Mouse (Mus musculus) myocyte (in vitro differentiated cells): ENCODE measurements around the gene Wfdc10. TPM values are rescaled to one million over a fixed set of nuclear protein-coding genes. Genes with fewer than 3 reads are reported as not detected.

ENCODE experiments used
- H3K27me3 ChIP-seq: one replicate; pipeline ENCODE4 v1.6.1; 2011; ENCODE audit not compliant: control insufficient read depth, insufficient read depth, insufficient read length
- H3K36me3 ChIP-seq: one replicate; pipeline ENCODE4 v1.6.1; 2011; ENCODE audit not compliant: control insufficient read depth, insufficient read depth
- H3K4me2 ChIP-seq: one replicate; pipeline ENCODE4 v1.6.1; 2011; ENCODE audit warnings: low read depth, control low read depth
- H3K4me3 ChIP-seq: one replicate; pipeline ENCODE4 v1.5.1; 2011; ENCODE audit warnings: mild to moderate bottlenecking, control low read depth, moderate library complexity
- H3K79me2 ChIP-seq: one replicate; pipeline ENCODE4 v1.6.1; 2011; ENCODE audit not compliant: control insufficient read depth, insufficient read depth
- H3ac ChIP-seq: one replicate; pipeline ENCODE4 v1.6.1; 2011; ENCODE audit not compliant: control insufficient read depth, insufficient read length
- CEBPB ChIP-seq: IDR thresholded peaks from 2 replicates; pipeline ENCODE4 v1.6.1; 2011; ENCODE audit warnings: mild to moderate bottlenecking, moderate library complexity; ENCODE audit not compliant: poor library complexity, insufficient read depth, severe bottlenecking
- E2F4 ChIP-seq: IDR thresholded peaks from one replicate; pipeline ENCODE4 v1.6.1; 2011; ENCODE audit warnings: mild to moderate bottlenecking, control low read depth, moderate library complexity; ENCODE audit not compliant: insufficient read depth
- MAX ChIP-seq: IDR thresholded peaks from one replicate; pipeline ENCODE4 v1.6.1; 2011; ENCODE audit warnings: low read depth, mild to moderate bottlenecking, control low read depth
- MYOD1 ChIP-seq, 3 experiments: IDR thresholded peaks; one replicate each; pipeline ENCODE4 v1.6.1; 2011; ENCODE audit warnings: control low read depth in 2 of 3, low read depth in 2 of 3, mild to moderate bottlenecking in 2 of 3, moderate library complexity in 1 of 3; ENCODE audit not compliant: insufficient read length in 2 of 3, control insufficient read depth in 1 of 3
- MYOG ChIP-seq, 3 experiments: IDR thresholded peaks; one replicate each; pipeline ENCODE4 v1.6.1; 2011; ENCODE audit warnings: control low read depth in 2 of 3, low read depth in 2 of 3, mild to moderate bottlenecking in 2 of 3; ENCODE audit not compliant: insufficient read length in 2 of 3, control insufficient read depth in 1 of 3, insufficient read depth in 1 of 3
- POLR2A ChIP-seq: IDR thresholded peaks from one replicate; pipeline ENCODE4 v1.6.1; 2011; ENCODE audit warnings: low read depth, mild to moderate bottlenecking, control low read depth, moderate library complexity; ENCODE audit not compliant: insufficient read length
- POLR2AphosphoS2 ChIP-seq: IDR thresholded peaks from one replicate; pipeline ENCODE4 v1.6.1; 2011; ENCODE audit warnings: low read depth, control low read depth; ENCODE audit not compliant: insufficient read length
- REST ChIP-seq: IDR thresholded peaks from one replicate; pipeline ENCODE4 v1.6.1; 2011; ENCODE audit warnings: mild to moderate bottlenecking, control low read depth, moderate library complexity; ENCODE audit not compliant: insufficient read depth, insufficient read length
- SRF ChIP-seq: IDR thresholded peaks from one replicate; pipeline ENCODE4 v1.6.1; 2011; ENCODE audit warnings: low read depth; ENCODE audit not compliant: control insufficient read depth, insufficient read length
- TCF12 ChIP-seq: IDR thresholded peaks from one replicate; pipeline ENCODE4 v1.6.1; 2011; ENCODE audit warnings: mild to moderate bottlenecking, control low read depth; ENCODE audit not compliant: poor library complexity, insufficient read depth, severe bottlenecking
- TCF3 ChIP-seq: IDR thresholded peaks from one replicate; pipeline ENCODE4 v1.6.1; 2011; ENCODE audit warnings: low read depth, control low read depth; ENCODE audit not compliant: insufficient read length
- USF1 ChIP-seq: IDR thresholded peaks from one replicate; pipeline ENCODE4 v1.6.1; 2011; ENCODE audit warnings: low read depth, mild to moderate bottlenecking, control low read depth, moderate library complexity
- polyA plus RNA-seq: library from polyadenylated mRNA; unstranded; fragments of >200 nt; fragmentation: generic; extraction: Trizol; gene quantifications from one replicate; pipeline ENCODE4 v1.2.1, GENCODE M21; 2012; ENCODE audit warnings: missing spikeins

The Wfdc10 gene
- polyA plus RNA-seq, 1 experiment = not detected

- no peak within 1 kb of the TSS for H3ac ChIP-seq
- H3K4me3 ChIP-seq = no peak within 1 kb of the TSS
- H3K79me2 ChIP-seq = no peaks in the 10 kb centered on the region
- no peak for TF ChIP-seq CEBPB
- TF ChIP-seq MAX = no peak
- TF ChIP-seq USF1 = no peak
- TF ChIP-seq E2F4 = no peak
- TF ChIP-seq POLR2AphosphoS2 = no peak
- no peak for TF ChIP-seq POLR2A
- no peak for TF ChIP-seq REST
- no peak for TF ChIP-seq SRF
- TF ChIP-seq TCF3 = no peak
- no peak for TF ChIP-seq MYOD1 (IDR thresholded peaks at IDR 0.05; ENCODE audit: control insufficient read depth in 1 of 3, insufficient read length in 2 of 3, low read depth in 2 of 3)
- no peak for TF ChIP-seq MYOG (IDR thresholded peaks at IDR 0.05; ENCODE audit: control insufficient read depth in 1 of 3, insufficient read depth in 1 of 3, insufficient read length in 2 of 3, low read depth in 2 of 3)
- TF ChIP-seq TCF12 = no peak
- H3K27me3 ChIP-seq = peaks cover 44% of the 10 kb centered on the region
- no peaks in the 10 kb centered on the region for H3K36me3 ChIP-seq
- H3K4me2 ChIP-seq = no peak within 1 kb of the TSS
Measured at GRCm38 (mm10) chr2:164684807-164685206, 29.0 kb downstream of the Wfdc10 start, which contains the start of gene Wfdc13. Wfdc13 (plus strand) TSS chr2:164685107.

- Histone ChIP-seq H3ac (no peak within 1 kb of the TSS), H3K79me2 (no peaks in the 10 kb centered on the region), H3K36me3 (no peaks in the 10 kb centered on the region), H3K4me2 (no peak within 1 kb of the TSS), H3K4me3 (no peak within 1 kb of the TSS), H3K27me3 (peaks cover 24% of the 10 kb centered on the region)
- TF ChIP-seq CEBPB = no peak
- no peak for TF ChIP-seq MYOD1 (IDR thresholded peaks at IDR 0.05; ENCODE audit: control insufficient read depth in 1 of 3, insufficient read length in 2 of 3, low read depth in 2 of 3)
- no peak for TF ChIP-seq TCF3
- TF ChIP-seq POLR2AphosphoS2 = no peak
- TF ChIP-seq REST = no peak
- no peak for TF ChIP-seq MAX
- no peak for TF ChIP-seq MYOG (IDR thresholded peaks at IDR 0.05; ENCODE audit: control insufficient read depth in 1 of 3, insufficient read depth in 1 of 3, insufficient read length in 2 of 3, low read depth in 2 of 3)
- TF ChIP-seq POLR2A = no peak
- TF ChIP-seq SRF = no peak
- TF ChIP-seq E2F4 = no peak
- TF ChIP-seq TCF12 = no peak
- no peak for TF ChIP-seq USF1
Measured at GRCm38 (mm10) chr2:164698201-164698600, 42.4 kb downstream of the Wfdc10 start, which contains the start of gene Spint4. Spint4 (plus strand) TSS chr2:164698501.

GRCm38 (mm10) chr2:164700959-164701358, 45.1 kb downstream of the Wfdc10 start:
- H3ac ChIP-seq = no peak overlapping the region
- no peak overlapping the region for H3K4me2 ChIP-seq
- H3K4me3 ChIP-seq = no peak overlapping the region
- peaks cover 18% of the 10 kb centered on the region for H3K27me3 ChIP-seq
- no peaks in the 10 kb centered on the region for H3K36me3 ChIP-seq
- H3K79me2 ChIP-seq = no peaks in the 10 kb centered on the region
- TF ChIP-seq TCF12 = no peak
- no peak for TF ChIP-seq MYOG (IDR thresholded peaks at IDR 0.05; ENCODE audit: control insufficient read depth in 1 of 3, insufficient read depth in 1 of 3, insufficient read length in 2 of 3, low read depth in 2 of 3)
- TF ChIP-seq MYOD1 (IDR thresholded peaks at IDR 0.05; ENCODE audit: control insufficient read depth in 1 of 3, insufficient read length in 2 of 3, low read depth in 2 of 3) = no peak
- no peak for TF ChIP-seq USF1
- no peak for TF ChIP-seq CEBPB
- TF ChIP-seq SRF = no peak
- no peak for TF ChIP-seq POLR2A
- no peak for TF ChIP-seq E2F4
- TF ChIP-seq REST = no peak

- no peaks in the 10 kb centered on the region for H3K36me3 ChIP-seq
- TF ChIP-seq POLR2AphosphoS2 = no peak
- no peak for TF ChIP-seq REST
- no peak for TF ChIP-seq MAX
- TF ChIP-seq USF1 = no peak
- no peak for TF ChIP-seq CEBPB
- TF ChIP-seq TCF3 = no peak
- TF ChIP-seq MYOG (IDR thresholded peaks at IDR 0.05; ENCODE audit: control insufficient read depth in 1 of 3, insufficient read depth in 1 of 3, insufficient read length in 2 of 3, low read depth in 2 of 3) = no peak
- no peak for TF ChIP-seq POLR2A
- peaks cover 18% of the 10 kb centered on the region for H3K27me3 ChIP-seq
- no peak overlapping the region for H3K4me2 ChIP-seq
- no peak overlapping the region for H3K4me3 ChIP-seq
- no peaks in the 10 kb centered on the region for H3K79me2 ChIP-seq
- no peak overlapping the region for H3ac ChIP-seq
Measured at GRCm38 (mm10) chr2:164701761-164702160, 45.9 kb downstream of the Wfdc10 start.

GRCm38 (mm10) chr2:164704235-164704634, 48.4 kb downstream of the Wfdc10 start:
- no peak overlapping the region for H3K4me2 ChIP-seq
- no peaks in the 10 kb centered on the region for H3K36me3 ChIP-seq
- H3K79me2 ChIP-seq = no peaks in the 10 kb centered on the region
- no peak overlapping the region for H3ac ChIP-seq
- no peak overlapping the region for H3K4me3 ChIP-seq
- H3K27me3 ChIP-seq = peaks cover 13% of the 10 kb centered on the region
- TF ChIP-seq TCF12 (no peak), CEBPB (no peak), E2F4 (no peak), POLR2AphosphoS2 (no peak), SRF (no peak), USF1 (no peak), MYOD1 (IDR thresholded peaks at IDR 0.05; ENCODE audit: control insufficient read depth in 1 of 3, insufficient read length in 2 of 3, low read depth in 2 of 3) (no peak), REST (no peak), MYOG (IDR thresholded peaks at IDR 0.05; ENCODE audit: control insufficient read depth in 1 of 3, insufficient read depth in 1 of 3, insufficient read length in 2 of 3, low read depth in 2 of 3) (no peak), MAX (no peak), POLR2A (no peak), TCF3 (no peak)
